Mouse (Mus musculus): ENCODE measurements around the gene P2rx4. TPM values are rescaled to one million over a fixed set of nuclear protein-coding genes. Genes with fewer than 3 reads are reported as not detected.
A peak's percentile ranks its signal among the peaks of the same experiment; 100 is the strongest.
"Not testable (repeated sequence)": the region's sequence is repeated elsewhere in the genome, so short reads cannot be mapped to it uniquely, and the experiment has no call there.

The P2rx4 gene
- total RNA-seq (2014; fragmentation: Nextera tagmentation) (15.5 and 29.1 TPM in 2 replicates), total RNA-seq (2017) (5.7 and 8.8 TPM in 2 replicates)

DNA sequence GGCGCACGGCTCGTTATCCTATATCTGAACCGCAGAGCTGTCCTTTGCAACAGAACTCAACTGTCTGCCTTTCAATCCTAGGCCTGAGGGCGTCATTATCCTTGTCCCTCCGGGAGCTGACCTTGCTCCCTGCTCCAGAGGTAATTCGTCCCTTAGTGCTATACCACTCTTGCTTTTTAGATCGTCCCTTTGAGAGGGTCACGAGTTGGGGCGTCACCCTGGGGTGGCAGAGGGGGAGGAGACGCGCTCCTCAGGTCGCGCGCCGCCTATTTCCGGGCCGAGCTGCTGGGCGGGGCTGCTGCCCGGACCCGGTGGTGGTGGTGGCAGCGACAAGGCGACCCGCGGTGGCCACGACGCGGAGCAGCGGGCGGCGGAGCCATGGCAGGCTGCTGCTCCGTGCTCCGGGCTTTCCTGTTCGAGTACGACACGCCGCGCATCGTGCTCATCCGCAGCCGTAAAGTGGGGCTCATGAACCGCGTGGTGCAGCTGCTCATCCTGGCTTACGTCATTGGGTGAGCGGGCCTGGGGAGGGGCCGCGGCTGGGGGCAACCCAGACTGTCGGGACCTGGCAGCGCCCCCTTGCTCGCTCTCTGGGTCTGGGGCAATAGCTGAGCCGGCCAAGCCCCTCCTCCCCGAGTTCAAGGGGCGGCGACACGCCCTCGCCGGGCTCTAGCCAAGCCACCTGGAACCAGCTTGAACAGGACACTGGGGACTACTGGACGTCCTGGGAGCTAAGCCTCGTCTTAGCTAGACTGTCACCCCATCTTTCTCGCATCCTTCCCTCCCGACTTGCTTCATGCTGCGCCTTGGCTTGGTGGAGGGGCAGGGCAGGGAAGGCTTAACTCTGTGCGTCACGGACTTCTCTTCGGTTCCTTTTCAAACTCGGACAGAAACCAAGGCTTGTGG lies at the start of gene P2rx4:
P2rx4 (plus strand) TSS at position 269 of the 906 bp plus-strand sequence.
- peak; percentile 79 for ATAC-seq (replicated peaks; ENCODE audit: low FRiP score, low TSS enrichment, poor library complexity, severe bottlenecking)

- ATAC-seq (replicated peaks; ENCODE audit: low FRiP score, low TSS enrichment, poor library complexity, severe bottlenecking): no peak
These were observed 44.8 kb upstream of the P2rx4 start for GRCm38 (mm10) chr5:122662501-122662900.

DNA sequence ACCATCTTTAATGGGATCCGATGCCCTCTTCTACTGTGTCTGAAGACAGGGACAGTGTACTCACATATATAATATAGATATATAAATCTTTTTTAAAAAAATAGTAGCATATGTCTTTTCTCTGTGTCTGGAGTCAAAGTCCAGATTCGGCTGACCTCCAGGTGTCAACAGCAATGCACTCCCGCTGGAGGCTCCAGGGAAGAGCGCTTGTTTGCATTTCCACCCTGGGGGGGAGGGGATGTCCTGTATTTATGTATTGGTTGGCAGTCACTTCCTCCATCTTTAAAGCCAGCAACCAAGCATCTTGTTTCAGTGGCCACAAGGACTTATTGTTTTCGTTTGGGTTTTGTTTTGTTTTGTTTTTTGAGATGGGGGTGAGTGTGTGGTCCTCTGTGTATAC lies 42.3 kb upstream of the P2rx4 start:
- ATAC-seq (replicated peaks; ENCODE audit: low FRiP score, low TSS enrichment, poor library complexity, severe bottlenecking): no peak

DNA sequence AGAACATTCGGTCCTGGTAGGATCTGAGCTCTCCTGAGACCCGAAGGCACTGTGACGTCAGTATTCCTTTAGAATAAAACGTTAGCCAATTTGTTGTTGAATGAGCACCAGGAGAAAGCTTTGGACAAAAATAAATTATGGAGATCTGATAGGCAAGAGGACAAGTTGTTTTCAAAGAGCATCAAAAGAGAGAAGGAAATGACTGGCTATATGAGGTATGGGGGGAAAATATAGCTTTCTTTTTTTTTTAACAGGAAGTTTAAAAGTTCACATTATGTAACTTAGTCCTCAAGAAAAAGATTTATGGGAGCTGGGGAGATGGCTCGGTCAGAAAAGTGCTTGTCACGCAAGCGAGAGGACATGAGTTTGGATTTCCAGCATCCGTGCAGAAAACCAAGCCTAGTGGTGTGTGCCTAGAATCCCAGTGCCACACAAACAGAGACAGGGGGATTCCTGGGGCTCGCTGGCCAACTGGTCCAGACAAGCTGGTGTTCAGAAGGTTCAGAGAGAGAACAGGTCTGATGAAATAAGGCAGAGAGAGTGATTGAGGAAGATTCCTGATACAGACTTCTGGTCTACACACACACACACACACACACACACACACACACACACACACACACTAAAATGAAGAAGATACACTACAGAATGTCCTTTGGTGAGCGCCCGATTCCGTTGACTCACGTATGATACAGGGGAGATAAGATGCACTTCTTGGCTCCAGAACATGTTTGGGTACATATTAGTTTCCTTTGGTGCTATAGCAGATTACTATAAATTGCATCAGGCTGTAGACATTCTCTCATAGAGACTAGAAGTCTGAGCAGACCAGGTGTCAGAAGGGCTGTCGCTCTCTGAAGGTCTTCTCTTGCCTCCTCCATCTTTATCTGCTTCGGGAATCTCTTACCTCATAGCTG lies 38.1 kb upstream of the P2rx4 start:
- ATAC-seq (replicated peaks; ENCODE audit: low FRiP score, low TSS enrichment, poor library complexity, severe bottlenecking): no peak

- ATAC-seq (replicated peaks; ENCODE audit: low FRiP score, low TSS enrichment, poor library complexity, severe bottlenecking): not testable (repeated sequence)
These were observed 35.7 kb upstream of the P2rx4 start for GRCm38 (mm10) chr5:122671641-122672040.

- ATAC-seq (replicated peaks; ENCODE audit: low FRiP score, low TSS enrichment, poor library complexity, severe bottlenecking): no peak
These were observed 35.0 kb upstream of the P2rx4 start for GRCm38 (mm10) chr5:122672298-122672697.

GRCm38 (mm10) chr5:122676002-122676401 lies 31.3 kb upstream of the P2rx4 start:
- no peak for ATAC-seq (replicated peaks; ENCODE audit: low FRiP score, low TSS enrichment, poor library complexity, severe bottlenecking)

DNA sequence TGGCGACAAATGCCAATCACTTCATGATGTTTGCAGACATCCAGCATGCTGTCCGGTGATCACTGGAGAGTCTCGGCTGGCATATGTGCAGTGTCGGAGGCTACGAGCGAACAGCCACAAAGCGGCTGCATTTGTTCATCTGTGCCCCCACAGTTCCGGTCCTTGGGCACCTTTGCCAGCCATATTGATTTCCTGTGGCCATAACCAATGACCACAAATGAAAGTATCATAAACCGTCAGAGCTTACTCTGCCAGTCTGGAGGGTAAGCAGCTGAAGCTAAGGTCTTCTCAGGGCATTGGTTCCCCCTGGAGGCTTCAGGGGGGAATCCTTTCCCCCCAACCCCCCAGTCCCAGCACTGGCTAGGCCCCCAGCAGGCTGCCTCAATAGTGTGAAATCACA lies 29.4 kb upstream of the P2rx4 start:
- ATAC-seq (replicated peaks; ENCODE audit: low FRiP score, low TSS enrichment, poor library complexity, severe bottlenecking): no peak

- no peak for ATAC-seq (replicated peaks; ENCODE audit: low FRiP score, low TSS enrichment, poor library complexity, severe bottlenecking)
These were observed 27.5 kb upstream of the P2rx4 start for GRCm38 (mm10) chr5:122679881-122680280.

DNA sequence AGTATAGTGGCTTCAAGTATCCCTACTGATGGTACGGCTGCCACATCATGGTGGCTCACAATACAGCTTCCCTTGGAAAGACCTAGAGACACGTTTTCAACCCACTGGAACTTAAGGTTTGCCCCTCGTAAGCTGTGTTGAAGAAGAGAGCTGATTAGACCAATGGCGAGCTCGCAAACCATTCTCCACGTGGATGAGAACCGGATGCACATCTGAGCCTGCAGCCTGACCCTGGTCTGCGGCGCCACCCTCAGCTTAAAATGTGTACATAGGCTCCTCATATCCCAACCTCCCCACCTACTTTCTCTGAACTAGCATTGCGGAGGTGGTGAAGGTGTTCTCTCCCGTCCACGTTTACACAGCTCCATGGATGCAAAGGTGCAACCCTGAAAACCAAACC lies 26.1 kb upstream of the P2rx4 start:
- no peak for ATAC-seq (replicated peaks; ENCODE audit: low FRiP score, low TSS enrichment, poor library complexity, severe bottlenecking)

DNA sequence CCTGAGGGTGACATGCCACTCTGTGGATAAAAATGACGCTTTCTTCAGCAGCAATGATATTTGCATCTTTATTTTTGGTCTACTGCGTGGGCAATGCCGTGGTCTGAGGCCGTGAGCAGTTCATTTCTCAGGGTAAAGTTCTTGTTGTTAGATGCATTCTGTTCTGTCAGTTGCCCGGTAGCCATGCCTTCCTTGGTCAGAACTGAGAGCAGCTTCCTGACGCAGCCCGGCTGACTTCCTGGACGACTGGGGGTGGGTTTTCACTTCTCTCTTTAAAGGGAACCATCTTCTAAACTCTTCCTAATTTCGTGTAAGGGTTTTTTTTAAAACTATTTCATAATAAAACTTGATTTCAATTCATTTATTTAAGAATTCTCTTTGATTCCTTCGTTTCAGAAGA lies 23.4 kb upstream of the P2rx4 start:
- no peak for ATAC-seq (replicated peaks; ENCODE audit: low FRiP score, low TSS enrichment, poor library complexity, severe bottlenecking)

DNA sequence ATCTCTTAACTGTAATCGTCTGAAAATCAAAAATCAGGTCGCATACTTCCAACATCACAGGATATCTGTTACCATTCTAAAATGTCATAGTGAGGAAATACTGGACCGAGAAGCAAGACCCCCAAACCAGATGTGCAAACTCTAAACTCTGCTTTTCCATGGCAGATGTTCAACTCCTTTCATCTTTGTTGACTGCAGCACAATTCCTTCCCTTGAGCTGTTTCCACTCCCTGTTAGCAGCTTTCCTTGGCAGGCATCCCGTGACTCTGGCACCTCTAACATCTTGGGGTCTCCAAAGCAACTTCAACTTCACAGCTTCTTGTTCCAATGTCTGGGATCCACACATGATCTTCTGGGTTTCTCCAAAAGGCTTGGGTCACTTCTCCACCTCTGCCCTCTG lies 20.0 kb upstream of the P2rx4 start:
- ATAC-seq (replicated peaks; ENCODE audit: low FRiP score, low TSS enrichment, poor library complexity, severe bottlenecking): no peak

GRCm38 (mm10) chr5:122689153-122689552 lies 18.2 kb upstream of the P2rx4 start:
- no peak for ATAC-seq (replicated peaks; ENCODE audit: low FRiP score, low TSS enrichment, poor library complexity, severe bottlenecking)

- ATAC-seq (replicated peaks; ENCODE audit: low FRiP score, low TSS enrichment, poor library complexity, severe bottlenecking): no peak
These were observed 16.9 kb upstream of the P2rx4 start for GRCm38 (mm10) chr5:122690486-122690885.

- no peak for ATAC-seq (replicated peaks; ENCODE audit: low FRiP score, low TSS enrichment, poor library complexity, severe bottlenecking)
These were observed 13.7 kb upstream of the P2rx4 start for GRCm38 (mm10) chr5:122693431-122694207.

DNA sequence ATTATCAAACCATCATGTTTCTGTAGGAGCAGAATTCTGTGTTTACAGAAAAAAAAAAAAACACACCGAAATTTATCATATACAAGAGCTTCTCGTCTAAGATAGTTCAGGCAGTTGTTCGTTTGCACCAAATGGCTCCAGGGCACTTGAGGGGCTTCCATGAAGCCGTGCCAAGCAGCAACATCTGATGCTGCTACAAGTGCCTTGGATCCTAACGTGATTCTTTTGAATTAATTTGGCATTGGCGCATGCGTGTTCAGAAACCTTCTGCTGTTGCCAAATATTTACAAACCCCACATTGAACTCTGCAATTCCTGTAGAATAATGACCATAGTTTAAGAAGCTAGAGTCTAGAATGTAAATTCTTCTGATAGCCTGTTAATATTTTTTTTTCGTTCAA lies 11.8 kb upstream of the P2rx4 start:
- ATAC-seq (replicated peaks; ENCODE audit: low FRiP score, low TSS enrichment, poor library complexity, severe bottlenecking): no peak

- ATAC-seq (replicated peaks; ENCODE audit: low FRiP score, low TSS enrichment, poor library complexity, severe bottlenecking): 0 out of 2 replicates have a peak, but pooled peaks have one; percentile 2
These were observed 9.2 kb upstream of the P2rx4 start for GRCm38 (mm10) chr5:122698041-122698700.

- no peak for ATAC-seq (replicated peaks; ENCODE audit: low FRiP score, low TSS enrichment, poor library complexity, severe bottlenecking)
These were observed 8.7 kb upstream of the P2rx4 start for GRCm38 (mm10) chr5:122698701-122699060.
